9 mouse cellular contexts compared by ENCODE assay signal in the genomic region with DNA sequence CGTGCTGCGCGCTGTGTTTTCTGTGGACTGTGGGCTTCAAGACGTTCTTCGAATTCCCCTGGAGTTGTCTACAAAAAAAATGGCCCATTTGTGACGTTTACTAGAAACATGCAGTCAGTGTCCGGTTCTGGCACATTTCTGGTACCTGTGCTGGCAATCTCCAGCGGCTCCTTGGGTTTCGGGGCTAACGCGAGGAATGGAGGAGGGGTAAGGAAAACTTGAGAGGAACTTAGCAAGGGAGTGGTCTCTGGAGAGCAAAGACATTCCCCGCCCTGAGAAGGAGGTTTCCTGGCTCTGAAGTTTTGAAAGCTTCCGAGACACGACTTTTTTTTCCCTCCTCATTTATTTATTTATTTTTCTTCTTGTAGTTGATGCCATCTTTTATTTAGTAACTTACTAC. TPM values are rescaled to one million over a fixed set of nuclear protein-coding genes. Genes with fewer than 3 reads are reported as not detected.
DNase-seq lines count a peak whose midpoint lies in the region; ATAC-seq and TF ChIP-seq lines count a peak whose summit lies in the region.
"Had no signal": no experiment of that assay in that cellular context is flagged by ENCODE, and none has a peak within 500 bp of the region (broad histone marks: within the 10 kb centered on the region; RNA-seq: fewer than 3 reads in every experiment).

No protein-coding gene starts in this region.

- DNase-seq in gastrocnemius, adult 2 months = no peak
- no peak for DNase-seq in gastrocnemius, postnatal 25 days
- DNase-seq in ES-E14 (ENCODE audit: low read depth, low spot score) = peak; percentile 39
- peak; percentile 46 for DNase-seq in heart, postnatal 0 days (ENCODE audit: low spot score)
- peak; percentile 63 for DNase-seq in lung, postnatal 10 days
- DNase-seq in urinary bladder, postnatal 10 days (ENCODE audit: low spot score) = no peak
- DNase-seq in thymus, postnatal 14 days = no peak
- DNase-seq in ovary, postnatal 10 days (ENCODE audit: low spot score) = no peak
- DNase-seq: thymus, adult 2 months had no signal

- intact Hi-C loops in gastrocnemius, adult 2 months (cut with DNase I) = loop anchor here (5.0 to 10.0 kb wide), 2 partner anchors 111 to 253 kb away; no protein-coding TSS in a partner anchor

- H3K9me3 ChIP-seq in ES-E14 (ENCODE audit: control insufficient read depth, insufficient read depth, low read depth, low read length) = no peaks in the 10 kb centered on the region
- no peaks in the 10 kb centered on the region for H3K9me3 ChIP-seq in heart, postnatal 0 days (replicated peaks; ENCODE audit: control insufficient read depth, low read length)

- H3K36me3 ChIP-seq in ES-E14 (ENCODE audit: control insufficient read depth, insufficient read depth, low read length, poor library complexity, severe bottlenecking) = no peaks in the 10 kb centered on the region
- H3K36me3 ChIP-seq in heart, postnatal 0 days (replicated peaks; ENCODE audit: control insufficient read depth, insufficient read depth, low read length) = no peaks in the 10 kb centered on the region

- no peaks in the 10 kb centered on the region for H3K4me1 ChIP-seq in ES-E14 (ENCODE audit: control insufficient read depth in 2 of 2, insufficient read depth in 2 of 2, low read length in 2 of 2, poor library complexity in 1 of 2)
- H3K4me1 ChIP-seq in heart, postnatal 0 days (ENCODE audit: control insufficient read depth, insufficient read depth) = no peaks in the 10 kb centered on the region; the same call in 1 of the 2 replicates

- no peak for TF ChIP-seq EP300 in heart, postnatal 0 days (IDR thresholded peaks at IDR 0.05; ENCODE audit: low read depth)

- in situ Hi-C loops in ES-E14 (cut with MboI; ENCODE audit: low sequenced_read_pairs in 2 of 2, unreplicated experiment in 2 of 2) = no loop called here

- H3K4me3 ChIP-seq in gastrocnemius, adult 2 months = peak overlapping the region; percentile 88
- peak overlapping the region; percentile 74 to 90 for H3K4me3 ChIP-seq in ES-E14 (ENCODE audit: insufficient read depth in 1 of 2, low read depth in 1 of 2, low read length in 2 of 2, poor library complexity in 1 of 2, severe bottlenecking in 1 of 2)
- peak overlapping the region; percentile 77 for H3K4me3 ChIP-seq in heart, postnatal 0 days (ENCODE audit: low read depth, low read length)

- under 1% methylated on average over 14 of the region's 14 CpGs for whole genome bisulfite sequencing in heart, postnatal 0 days

- TF ChIP-seq CTCF in gastrocnemius, adult 2 months (IDR thresholded peaks at IDR 0.05) = no peak
- no peak for TF ChIP-seq CTCF in heart, postnatal 0 days (IDR thresholded peaks at IDR 0.05; ENCODE audit: low read depth)

- H3K27me3 ChIP-seq in heart, postnatal 0 days (ENCODE audit: control insufficient read depth, insufficient read depth, low read length) = no peaks in the 10 kb centered on the region

- peak overlapping the region; percentile 92 for H3K4me2 ChIP-seq in heart, postnatal 0 days (ENCODE audit: low read depth, low read length)

- H3K9ac ChIP-seq in ES-E14 (ENCODE audit: insufficient read depth, low read depth, low read length, poor library complexity, severe bottlenecking) = peak overlapping the region; percentile 69
- peak overlapping the region; percentile 73 for H3K9ac ChIP-seq in heart, postnatal 0 days (replicated peaks; ENCODE audit: low read depth, low read length)

- ATAC-seq in heart, postnatal 0 days (ENCODE audit: insufficient read depth, low read depth) = no peak

- peak overlapping the region; percentile 84 for H3K27ac ChIP-seq in gastrocnemius, adult 2 months
- H3K27ac ChIP-seq in ES-E14 (ENCODE audit: insufficient read depth, low read depth, low read length, poor library complexity, severe bottlenecking) = no peak overlapping the region
- peak overlapping the region; percentile 92 for H3K27ac ChIP-seq in heart, postnatal 0 days (ENCODE audit: low read depth)

TF ChIP-seq in ES-E14, 5 proteins besides CTCF, POLR2A, EP300 and RAD21:
- TF ChIP-seq MAFK (IDR thresholded peaks at IDR 0.05; ENCODE audit: insufficient read depth, low read depth, low read length) (no peak), HCFC1 (IDR thresholded peaks at IDR 0.05; ENCODE audit: borderline replicate concordance, insufficient read depth, low read length) (no peak), ZNF384 (IDR thresholded peaks at IDR 0.05; ENCODE audit: low read depth, low read length) (peak; percentile 9; the same call in 1 of the 2 replicates)
TF ChIP-seq in ES-E14: peak in this region for 1.

RNA-seq across cellular contexts. Expression of gene Fbxl7, which starts 0.4 kb away (rescaled TPM):
- total RNA-seq in gastrocnemius, adult 2 months (2021) = 1 to 10 TPM in 1 of 2 experiments, under 1 TPM in 1; 0.89 to 2.3 TPM
- 1 to 10 TPM; 1.7 to 2.0 TPM for total RNA-seq in gastrocnemius, postnatal 25 days (2021)
- total RNA-seq in ES-E14 (2012; rRNA removed) = 0.98 and 1.2 TPM in 2 replicates
- 6.8 and 7.4 TPM in 2 replicates for total RNA-seq in heart, postnatal 0 days (2014; rRNA removed; ENCODE audit: low replicate concordance)
- polyA plus RNA-seq in heart, postnatal 0 days (2015; fragmentation: Nextera tagmentation; extraction: Ambion mirVana) = 3.1 and 4.0 TPM in 2 replicates

Comparison
In these comparisons a context has a peak if more than half of its experiments do, and no peak if none do; other contexts are left out.
1. DNase-seq: peak in ES-E14 (single experiment), heart, postnatal 0 days (single experiment) and lung, postnatal 10 days (single experiment); none in gastrocnemius, adult 2 months (single experiment), gastrocnemius, postnatal 25 days (single experiment), urinary bladder, postnatal 10 days (single experiment), thymus, postnatal 14 days (single experiment) and ovary, postnatal 10 days (single experiment).
2. Peak in every context shown above with its lines, with median percentiles within 50 percentile points of each other: H3K4me3 ChIP-seq.